Mouse (Mus musculus): ENCODE measurements at regions not wholly inside any gene's neighbourhood (a gene's known extent, or its start where the extent isn't known, plus 50 kb on each side); places are given as distances from the start of the nearest gene placed in this dataset.

DNA sequence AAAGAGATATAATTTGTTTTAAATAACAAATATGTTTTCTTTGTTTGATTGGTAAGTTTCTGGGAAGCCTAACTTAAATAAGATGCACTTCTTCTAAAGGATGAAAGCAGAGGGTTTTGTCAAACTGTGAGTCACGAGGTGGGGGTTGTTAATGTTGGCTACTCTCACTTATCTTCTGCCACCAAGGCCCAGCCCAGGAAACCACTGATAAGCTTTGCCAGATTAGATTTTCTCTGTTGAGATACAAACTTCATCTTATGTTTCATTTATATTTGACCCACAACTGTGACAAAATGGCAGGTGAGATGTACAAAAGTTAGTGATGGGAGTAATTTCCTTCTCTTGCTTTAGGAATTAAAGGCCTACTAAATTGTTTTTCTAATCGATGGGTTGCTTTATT lies 1126.2 kb upstream of the 2610301B20Rik start:
- TF ChIP-seq POLR2A (IDR thresholded peaks at IDR 0.05; ENCODE audit: borderline replicate concordance, extremely low read depth, insufficient read depth, insufficient read length, poor library complexity, severe bottlenecking) = no peak
- TF ChIP-seq CTCF (IDR thresholded peaks at IDR 0.05; ENCODE audit: borderline replicate concordance, extremely low read depth, insufficient read depth, insufficient read length) = no peak
